Comparison of ENCODE assay signal across 8 mouse cellular contexts in genomic region chr5:135793996-135794858, GRCm38 (mm10). TPM values are rescaled to one million over a fixed set of nuclear protein-coding genes. Genes with fewer than 3 reads are reported as not detected.
A peak's percentile ranks its signal among the peaks of the same experiment; 100 is the strongest.
DNase-seq lines count a peak whose midpoint lies in the region; ATAC-seq lines count a peak whose summit lies in the region.

No protein-coding gene starts in this region.

- peak overlapping the region; percentile 19; the same call in 1 of the 2 replicates for H3K4me3 ChIP-seq in hindbrain, embryonic 15.5 days

- peak overlapping the region; percentile 20; the same call in 1 of the 2 replicates for H3K9ac ChIP-seq in hindbrain, embryonic 15.5 days

- 8% methylated on average over 20 of the region's 20 CpGs for WGBS in hindbrain, embryonic 15.5 days

- peaks cover 25% of the 10 kb centered on the region for H3K36me3 ChIP-seq in hindbrain, embryonic 15.5 days

- ATAC-seq in hindbrain, embryonic 15.5 days (ENCODE audit: low FRiP score, low read depth) = peak; percentile 92

- peaks cover 14% of the 10 kb centered on the region for H3K4me1 ChIP-seq in hindbrain, embryonic 15.5 days (replicated peaks)

- H3K27ac ChIP-seq in hindbrain, embryonic 15.5 days (replicated peaks) = peak overlapping the region; percentile 83

- peak overlapping the region; percentile 35 for H3K4me2 ChIP-seq in hindbrain, embryonic 15.5 days

- peak; percentile 64 for DNase-seq in T-cell, adult 2 months (ENCODE audit: low spot score)
- peak; percentile 95 to 97 for DNase-seq in cerebellum, postnatal 4 days (ENCODE audit: low spot score in 2 of 2)
- DNase-seq in frontal cortex, postnatal 36 days (ENCODE audit: low spot score in 2 of 2) = peak; percentile 91 to 95
- peak; percentile 77 for DNase-seq in left cerebral cortex, adult 11 months (ENCODE audit: low spot score)
- peak; percentile 85 to 91 for DNase-seq in lung, postnatal 4 days
- peak; percentile 84 for DNase-seq in right cerebral cortex, adult 18-20 months
- DNase-seq in urinary bladder, adult 2 months (ENCODE audit: low spot score) = peak; percentile 75

- no peaks in the 10 kb centered on the region for H3K9me3 ChIP-seq in hindbrain, embryonic 15.5 days

- H3K27me3 ChIP-seq in hindbrain, embryonic 15.5 days = no peaks in the 10 kb centered on the region

RNA-seq across cellular contexts. Expression of gene Srrm3, which starts 12.5 kb away (rescaled TPM):
- polyA plus RNA-seq in hindbrain, embryonic 15.5 days (2015; fragmentation: Nextera tagmentation; extraction: Ambion mirVana) = 79.4 and 90.0 TPM in 2 replicates
- polyA plus RNA-seq in urinary bladder, adult 2 months (2012; rRNA removed) = 0.07 and 0.12 TPM in 2 replicates

RNA-seq across cellular contexts. Expression of gene Mdh2, which starts 15.9 kb away (rescaled TPM):
- polyA plus RNA-seq in hindbrain, embryonic 15.5 days (2015; fragmentation: Nextera tagmentation; extraction: Ambion mirVana) = 616 and 619 TPM in 2 replicates
- 264 and 269 TPM in 2 replicates for polyA plus RNA-seq in urinary bladder, adult 2 months (2012; rRNA removed)

RNA-seq across cellular contexts. Expression of gene Styxl1, which starts 16.0 kb away (rescaled TPM):
- 0.25 and 0.60 TPM in 2 replicates for polyA plus RNA-seq in hindbrain, embryonic 15.5 days (2015; fragmentation: Nextera tagmentation; extraction: Ambion mirVana)
- polyA plus RNA-seq in urinary bladder, adult 2 months (2012; rRNA removed) = 0.44 and 0.48 TPM in 2 replicates

RNA-seq across cellular contexts. Expression of gene Tmem120a, which starts 50.0 kb away (rescaled TPM):
- polyA plus RNA-seq in hindbrain, embryonic 15.5 days (2015; fragmentation: Nextera tagmentation; extraction: Ambion mirVana) = 88.4 and 89.2 TPM in 2 replicates
- 21.0 and 21.7 TPM in 2 replicates for polyA plus RNA-seq in urinary bladder, adult 2 months (2012; rRNA removed)

Comparison
In these comparisons a context has a peak if more than half of its experiments do, and no peak if none do; other contexts are left out.
1. Peak in every context shown above with its lines: DNase-seq, ATAC-seq, H3K4me3 ChIP-seq and H3K27ac ChIP-seq.
2. RNA of gene Srrm3, which starts 12.5 kb away (polyA plus RNA-seq): 79.4 to 90.0 TPM in hindbrain, embryonic 15.5 days; 0.07 to 0.12 TPM in urinary bladder, adult 2 months; every median in the first group is over 10 times any median in the second.